In the genomic region with DNA sequence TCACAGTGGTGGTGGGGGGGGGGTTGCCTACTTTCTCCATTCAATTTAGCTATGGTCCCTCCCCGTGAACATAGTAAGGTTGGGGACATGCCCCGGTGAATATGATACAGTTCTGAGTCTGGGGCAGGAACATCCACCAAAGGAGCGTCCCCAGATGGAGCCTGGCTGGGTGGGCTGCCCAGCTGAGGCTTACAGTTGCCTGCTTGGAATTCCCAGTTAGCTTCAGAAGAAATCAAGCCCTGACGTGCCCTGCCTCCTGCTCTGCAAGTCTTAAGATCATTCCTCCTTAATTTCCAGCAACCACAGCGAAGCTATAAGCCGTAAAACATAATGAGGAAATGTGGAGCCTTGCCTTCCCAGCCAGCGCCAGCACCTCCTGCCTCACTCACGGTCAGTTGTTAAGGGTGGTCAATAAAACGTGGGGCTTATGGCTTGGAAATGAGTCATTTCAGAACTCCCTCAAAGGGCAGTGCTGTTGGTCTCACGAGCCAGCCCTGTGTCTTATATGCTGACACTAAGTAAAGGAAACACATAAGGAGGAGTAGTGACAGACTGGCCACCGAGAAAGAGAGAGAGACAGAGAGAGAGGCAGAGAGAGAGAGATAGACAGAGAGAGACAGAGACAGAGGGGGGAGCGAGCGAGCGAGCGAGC, we compare ENCODE assay signal across 8 mouse cellular contexts. TPM values are rescaled to one million over a fixed set of nuclear protein-coding genes. Genes with fewer than 3 reads are reported as not detected.
A peak's percentile ranks its signal among the peaks of the same experiment; 100 is the strongest.
DNase-seq lines count a peak whose midpoint lies in the region; ATAC-seq and TF ChIP-seq lines count a peak whose summit lies in the region.

No protein-coding gene starts in this region.

- WGBS in embryonic facial prominence, embryonic 13.5 days, result 42% methylated on average over 15 of the region's 15 CpGs
- 31% methylated on average over 15 of the region's 15 CpGs for WGBS in intestine, embryonic 14.5 days
- 16% methylated on average over 15 of the region's 15 CpGs for WGBS in neural tube, embryonic 12.5 days

- no peaks in the 10 kb centered on the region for H3K9me3 ChIP-seq in embryonic facial prominence, embryonic 13.5 days
- no peaks in the 10 kb centered on the region for H3K9me3 ChIP-seq in intestine, embryonic 14.5 days (ENCODE audit: control insufficient read depth, low read length)
- no peaks in the 10 kb centered on the region for H3K9me3 ChIP-seq in neural tube, embryonic 12.5 days

- H3K4me2 ChIP-seq in embryonic facial prominence, embryonic 13.5 days, result peak overlapping the region; percentile 87
- peak overlapping the region; percentile 74 for H3K4me2 ChIP-seq in intestine, embryonic 14.5 days (ENCODE audit: low read length)
- H3K4me2 ChIP-seq in neural tube, embryonic 12.5 days (replicated peaks), result peak overlapping the region; percentile 77

- TF ChIP-seq CTCF in layer of hippocampus, adult 2 months (conservative IDR thresholded peaks at IDR 0.05), result no peak

- peaks cover 92% of the 10 kb centered on the region for H3K27me3 ChIP-seq in embryonic facial prominence, embryonic 13.5 days
- peaks cover 82% of the 10 kb centered on the region for H3K27me3 ChIP-seq in intestine, embryonic 14.5 days (replicated peaks; ENCODE audit: control insufficient read depth, insufficient read depth, low read length)
- H3K27me3 ChIP-seq in neural tube, embryonic 12.5 days (replicated peaks), result 0 out of 2 replicates have a peak, but pooled peaks cover 3% of the 10 kb centered on the region

- DNase-seq in layer of hippocampus, adult 2 months (ENCODE audit: low spot score in 2 of 2), result no peak
- DNase-seq in layer of hippocampus, adult 18-20 months (ENCODE audit: low spot score in 2 of 2), result no peak
- no peak for DNase-seq in intestine, embryonic 14.5 days (ENCODE audit: low spot score)
- DNase-seq in cerebellum, adult 9-10 months, result no peak
- no peak for DNase-seq in adrenal gland, postnatal 36 days
- DNase-seq in kidney, adult 8-10 months, result no peak

- peak overlapping the region; percentile 91 for H3K27ac ChIP-seq in layer of hippocampus, adult 2 months
- H3K27ac ChIP-seq in embryonic facial prominence, embryonic 13.5 days, result peak overlapping the region; percentile 44; the same call in 1 of the 2 replicates
- no peak overlapping the region for H3K27ac ChIP-seq in intestine, embryonic 14.5 days (ENCODE audit: low read depth)
- H3K27ac ChIP-seq in neural tube, embryonic 12.5 days, result peak overlapping the region; percentile 55; the same call in 1 of the 2 replicates

- no peak for ATAC-seq in embryonic facial prominence, embryonic 13.5 days (ENCODE audit: insufficient number of reproducible peaks, insufficient read depth, low FRiP score, low TSS enrichment, low read depth)
- no peak for ATAC-seq in intestine, embryonic 14.5 days (replicated peaks; ENCODE audit: low FRiP score, low TSS enrichment, low read depth)
- ATAC-seq in neural tube, embryonic 12.5 days (ENCODE audit: low FRiP score, low read depth), result no peak

- H3K4me1 ChIP-seq in embryonic facial prominence, embryonic 13.5 days, result peaks cover 46% of the 10 kb centered on the region
- H3K4me1 ChIP-seq in intestine, embryonic 14.5 days (replicated peaks; ENCODE audit: control insufficient read depth, insufficient read depth, low read length), result peaks cover 24% of the 10 kb centered on the region
- peaks cover 77% of the 10 kb centered on the region for H3K4me1 ChIP-seq in neural tube, embryonic 12.5 days

- H3K9ac ChIP-seq in embryonic facial prominence, embryonic 13.5 days, result 0 out of 2 replicates have a peak overlapping the region, but pooled peaks have one; percentile 54
- no peak overlapping the region for H3K9ac ChIP-seq in intestine, embryonic 14.5 days (ENCODE audit: low read length)
- H3K9ac ChIP-seq in neural tube, embryonic 12.5 days, result peak overlapping the region; percentile 92; the same call in 1 of the 2 replicates

- H3K4me3 ChIP-seq in layer of hippocampus, adult 2 months, result peak overlapping the region; percentile 72
- peak overlapping the region; percentile 58 for H3K4me3 ChIP-seq in embryonic facial prominence, embryonic 13.5 days
- H3K4me3 ChIP-seq in intestine, embryonic 14.5 days (ENCODE audit: low read depth, low read length), result no peak overlapping the region
- H3K4me3 ChIP-seq in neural tube, embryonic 12.5 days, result peak overlapping the region; percentile 82

- H3K36me3 ChIP-seq in embryonic facial prominence, embryonic 13.5 days, result no peaks in the 10 kb centered on the region
- no peaks in the 10 kb centered on the region for H3K36me3 ChIP-seq in intestine, embryonic 14.5 days (ENCODE audit: control insufficient read depth, insufficient read depth, low read length)
- peaks cover 8% of the 10 kb centered on the region; the same call in 1 of the 2 replicates for H3K36me3 ChIP-seq in neural tube, embryonic 12.5 days

RNA-seq across cellular contexts. Expression of a gene that starts 0.9 kb away (rescaled TPM):
- total RNA-seq in layer of hippocampus, adult 2 months (2021), result 10 to 100 TPM; 21.3 to 21.9 TPM
- total RNA-seq in layer of hippocampus, adult 18-20 months (2021), result 10 to 100 TPM; 19.5 to 21.0 TPM
- 15.0 and 16.7 TPM in 2 replicates for polyA plus RNA-seq in embryonic facial prominence, embryonic 13.5 days (2015; fragmentation: Nextera tagmentation; extraction: Ambion mirVana)
- polyA plus RNA-seq in intestine, embryonic 14.5 days (2014; fragmentation: Nextera tagmentation; extraction: Ambion mirVana), result 8.2 and 13.2 TPM in 2 replicates
- polyA plus RNA-seq in neural tube, embryonic 12.5 days (2016; fragmentation: Nextera tagmentation; extraction: Ambion mirVana), result 96.8 and 97.4 TPM in 2 replicates
- 1 to 10 TPM; 2.1 to 2.3 TPM for total RNA-seq in adrenal gland, postnatal 36 days (2021)

RNA-seq across cellular contexts. Expression of a gene that starts 17.0 kb away (rescaled TPM):
- 1 to 10 TPM; 2.2 to 3.0 TPM for total RNA-seq in layer of hippocampus, adult 2 months (2021)
- total RNA-seq in layer of hippocampus, adult 18-20 months (2021), result 1 to 10 TPM; 1.9 to 2.3 TPM
- 5.1 and 6.1 TPM in 2 replicates for polyA plus RNA-seq in embryonic facial prominence, embryonic 13.5 days (2015; fragmentation: Nextera tagmentation; extraction: Ambion mirVana)
- 14.4 and 18.1 TPM in 2 replicates for polyA plus RNA-seq in intestine, embryonic 14.5 days (2014; fragmentation: Nextera tagmentation; extraction: Ambion mirVana)
- polyA plus RNA-seq in neural tube, embryonic 12.5 days (2016; fragmentation: Nextera tagmentation; extraction: Ambion mirVana), result 1.5 and 1.8 TPM in 2 replicates
- 10 to 100 TPM; 14.0 to 24.8 TPM for total RNA-seq in adrenal gland, postnatal 36 days (2021)

RNA-seq across cellular contexts. Expression of a gene that starts 31.6 kb away (rescaled TPM):
- 10 to 100 TPM; 57.0 to 58.5 TPM for total RNA-seq in layer of hippocampus, adult 2 months (2021)
- total RNA-seq in layer of hippocampus, adult 18-20 months (2021), result 10 to 100 TPM; 56.7 to 60.0 TPM
- 110 and 114 TPM in 2 replicates for polyA plus RNA-seq in embryonic facial prominence, embryonic 13.5 days (2015; fragmentation: Nextera tagmentation; extraction: Ambion mirVana)
- polyA plus RNA-seq in intestine, embryonic 14.5 days (2014; fragmentation: Nextera tagmentation; extraction: Ambion mirVana), result 99.1 and 107 TPM in 2 replicates
- 104 and 106 TPM in 2 replicates for polyA plus RNA-seq in neural tube, embryonic 12.5 days (2016; fragmentation: Nextera tagmentation; extraction: Ambion mirVana)
- 10 to 100 TPM; 54.8 to 57.2 TPM for total RNA-seq in adrenal gland, postnatal 36 days (2021)

RNA-seq across cellular contexts. Expression of a gene that starts 34.7 kb away (rescaled TPM):
- total RNA-seq in layer of hippocampus, adult 2 months (2021), result under 1 TPM in 1 of 2 experiments, not detected in 1; 0.33 TPM
- total RNA-seq in layer of hippocampus, adult 18-20 months (2021), result under 1 TPM; 0.18 to 0.25 TPM
- polyA plus RNA-seq in embryonic facial prominence, embryonic 13.5 days (2015; fragmentation: Nextera tagmentation; extraction: Ambion mirVana), result 0.15 TPM in 1 of 2 replicates, not detected in the other
- 0.18 TPM in 1 of 2 replicates, not detected in the other for polyA plus RNA-seq in intestine, embryonic 14.5 days (2014; fragmentation: Nextera tagmentation; extraction: Ambion mirVana)
- not detected in 2 replicates for polyA plus RNA-seq in neural tube, embryonic 12.5 days (2016; fragmentation: Nextera tagmentation; extraction: Ambion mirVana)
- not detected for total RNA-seq in adrenal gland, postnatal 36 days (2021)

RNA-seq across cellular contexts. Expression of a gene that starts 38.9 kb away (rescaled TPM):
- total RNA-seq in layer of hippocampus, adult 2 months (2021), result not detected
- total RNA-seq in layer of hippocampus, adult 18-20 months (2021), result under 1 TPM in 1 of 2 experiments, not detected in 1; 0.69 TPM
- polyA plus RNA-seq in embryonic facial prominence, embryonic 13.5 days (2015; fragmentation: Nextera tagmentation; extraction: Ambion mirVana), result not detected in 2 replicates
- polyA plus RNA-seq in intestine, embryonic 14.5 days (2014; fragmentation: Nextera tagmentation; extraction: Ambion mirVana), result 0.51 TPM in 1 of 2 replicates, not detected in the other
- polyA plus RNA-seq in neural tube, embryonic 12.5 days (2016; fragmentation: Nextera tagmentation; extraction: Ambion mirVana), result not detected in 2 replicates
- total RNA-seq in adrenal gland, postnatal 36 days (2021), result not detected

Comparison
In these comparisons a context has a peak if more than half of its experiments do, and no peak if none do; other contexts are left out.
1. RNA of a gene that starts 0.9 kb away (total RNA-seq): 21.3 to 21.9 TPM in layer of hippocampus, adult 2 months and 19.5 to 21.0 TPM in layer of hippocampus, adult 18-20 months; 2.1 to 2.3 TPM in adrenal gland, postnatal 36 days; every median in the first group is over 4 times any median in the second.
2. Peak in every context shown above with its lines, with median percentiles within 50 percentile points of each other: H3K4me2 ChIP-seq.